Comparison of ENCODE assay signal across 9 mouse cellular contexts in the genomic region with DNA sequence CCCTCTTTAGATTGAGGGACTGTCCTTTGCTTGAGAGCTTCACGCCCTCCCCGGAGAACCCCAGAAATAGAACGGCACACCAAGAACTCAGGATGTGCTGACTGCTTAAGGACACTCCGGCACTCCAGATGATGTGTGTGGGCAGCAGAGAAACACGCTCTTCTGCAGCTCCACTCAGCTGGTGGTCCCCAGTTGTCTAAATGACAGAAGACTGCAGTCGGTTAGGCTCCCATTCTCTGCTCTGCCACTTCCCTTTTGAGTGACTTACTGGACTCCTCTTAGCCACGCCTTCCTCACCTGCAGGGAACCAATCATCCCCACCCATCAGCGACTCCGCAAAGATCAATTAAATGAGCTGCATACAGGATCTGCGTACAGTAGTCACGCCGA. TPM values are rescaled to one million over a fixed set of nuclear protein-coding genes. Genes with fewer than 3 reads are reported as not detected.
DNase-seq lines count a peak whose midpoint lies in the region; ATAC-seq and TF ChIP-seq lines count a peak whose summit lies in the region.
"Had no signal": no experiment of that assay in that cellular context is flagged by ENCODE, and none has a peak within 500 bp of the region (broad histone marks: within the 10 kb centered on the region; RNA-seq: fewer than 3 reads in every experiment).

No protein-coding gene starts in this region.

- no peak overlapping the region for H3K27ac ChIP-seq in embryonic facial prominence, embryonic 13.5 days
- H3K27ac ChIP-seq in intestine, postnatal 0 days (ENCODE audit: low read depth, low read length), result peak overlapping the region; percentile 78; the same call in 1 of the 2 replicates
- 0 out of 2 replicates have a peak overlapping the region, but pooled peaks have one; percentile 23 for H3K27ac ChIP-seq in olfactory bulb, adult 2 months (ENCODE audit: insufficient read depth, low read depth, low read length)

- WGBS in embryonic facial prominence, embryonic 13.5 days, result 30% methylated on average over 12 of the region's 12 CpGs
- WGBS in intestine, postnatal 0 days, result 24% methylated on average over 12 of the region's 12 CpGs
- WGBS in olfactory bulb, adult 2 months, result 30% methylated on average over 12 of the region's 12 CpGs

- DNase-seq in left cerebral cortex, adult 18-20 months (ENCODE audit: low spot score in 2 of 2), result peak; percentile 79 to 88
- DNase-seq in left cerebral cortex, postnatal 4 days, result no peak
- no peak for DNase-seq in thymus, postnatal 36 days
- DNase-seq in thymus, postnatal 25 days, result no peak
- no peak for DNase-seq in gastrocnemius, adult 8-10 months (ENCODE audit: low spot score in 2 of 2)
- DNase-seq: adrenal gland, postnatal 14 days had no signal

- intact Hi-C loops in left cerebral cortex, postnatal 4 days (cut with DNase I), result no loop called here

- TF ChIP-seq POLR2A in olfactory bulb, adult 2 months (IDR thresholded peaks at IDR 0.05; ENCODE audit: insufficient read depth, low read depth, low read length), result no peak

- H3K9ac ChIP-seq in embryonic facial prominence, embryonic 13.5 days, result no peak overlapping the region
- no peak overlapping the region for H3K9ac ChIP-seq in intestine, postnatal 0 days (ENCODE audit: low read depth, low read length)

- H3K4me2 ChIP-seq in embryonic facial prominence, embryonic 13.5 days, result peak overlapping the region; percentile 45
- peak overlapping the region; percentile 59 for H3K4me2 ChIP-seq in intestine, postnatal 0 days (replicated peaks; ENCODE audit: low read depth)

- ATAC-seq in embryonic facial prominence, embryonic 13.5 days (ENCODE audit: insufficient number of reproducible peaks, insufficient read depth, low FRiP score, low TSS enrichment, low read depth), result no peak
- peak; percentile 31; the same call in 1 of the 2 replicates for ATAC-seq in intestine, postnatal 0 days

- no peaks in the 10 kb centered on the region for H3K9me3 ChIP-seq in embryonic facial prominence, embryonic 13.5 days
- no peaks in the 10 kb centered on the region for H3K9me3 ChIP-seq in intestine, postnatal 0 days (ENCODE audit: control insufficient read depth)

- no peak overlapping the region for H3K4me3 ChIP-seq in embryonic facial prominence, embryonic 13.5 days
- H3K4me3 ChIP-seq in intestine, postnatal 0 days (ENCODE audit: low read depth, low read length), result peak overlapping the region; percentile 24; the same call in 1 of the 2 replicates
- no peak overlapping the region for H3K4me3 ChIP-seq in olfactory bulb, adult 2 months (ENCODE audit: insufficient read depth, low read depth, low read length)

- H3K27me3 ChIP-seq in embryonic facial prominence, embryonic 13.5 days, result no peaks in the 10 kb centered on the region
- H3K27me3 ChIP-seq in intestine, postnatal 0 days (replicated peaks; ENCODE audit: control insufficient read depth, insufficient read depth, low read length), result no peaks in the 10 kb centered on the region

- no peak for TF ChIP-seq CTCF in intestine, postnatal 0 days (IDR thresholded peaks at IDR 0.05; ENCODE audit: low read depth)
- TF ChIP-seq CTCF in olfactory bulb, adult 2 months (IDR thresholded peaks at IDR 0.05; ENCODE audit: insufficient read depth, low read depth, low read length), result no peak

- no peaks in the 10 kb centered on the region for H3K36me3 ChIP-seq in embryonic facial prominence, embryonic 13.5 days
- H3K36me3 ChIP-seq in intestine, postnatal 0 days (ENCODE audit: control insufficient read depth, insufficient read depth), result no peaks in the 10 kb centered on the region

- peaks cover 7% of the 10 kb centered on the region for H3K4me1 ChIP-seq in embryonic facial prominence, embryonic 13.5 days
- H3K4me1 ChIP-seq in intestine, postnatal 0 days (replicated peaks; ENCODE audit: control insufficient read depth, insufficient read depth, low read length), result peaks cover 18% of the 10 kb centered on the region
- H3K4me1 ChIP-seq in olfactory bulb, adult 2 months (ENCODE audit: control insufficient read depth, insufficient read depth, low read length), result peaks cover 11% of the 10 kb centered on the region

RNA-seq across cellular contexts. Expression of gene Ociad2, which starts 18.9 kb away (rescaled TPM):
- 100 to 1,000 TPM; 113 to 133 TPM for total RNA-seq in left cerebral cortex, adult 18-20 months (2021)
- total RNA-seq in left cerebral cortex, postnatal 4 days (2021), result 10 to 100 TPM; 26.0 to 30.7 TPM
- polyA plus RNA-seq in embryonic facial prominence, embryonic 13.5 days (2015; fragmentation: Nextera tagmentation; extraction: Ambion mirVana), result 10.6 and 12.9 TPM in 2 replicates
- polyA plus RNA-seq in intestine, postnatal 0 days (2015; fragmentation: Nextera tagmentation; extraction: Ambion mirVana), result 225 and 241 TPM in 2 replicates
- 451 TPM in 1 of 2 replicates, not detected in the other for polyA plus RNA-seq in olfactory bulb, adult 2 months (2012; ENCODE audit: insufficient read depth, insufficient read length, low replicate concordance, missing spikeins)
- total RNA-seq in gastrocnemius, adult 8-10 months (2022), result 10 to 100 TPM; 64.1 to 75.0 (median 65.4) TPM

RNA-seq across cellular contexts. Expression of gene Cwh43, which starts 46.1 kb away (rescaled TPM):
- total RNA-seq in left cerebral cortex, adult 18-20 months (2021), result 1 to 10 TPM; 1.3 to 2.1 TPM
- 1 to 10 TPM; 3.5 to 4.2 TPM for total RNA-seq in left cerebral cortex, postnatal 4 days (2021)
- polyA plus RNA-seq in embryonic facial prominence, embryonic 13.5 days (2015; fragmentation: Nextera tagmentation; extraction: Ambion mirVana), result 0.15 and 0.48 TPM in 2 replicates
- 0.34 and 0.84 TPM in 2 replicates for polyA plus RNA-seq in intestine, postnatal 0 days (2015; fragmentation: Nextera tagmentation; extraction: Ambion mirVana)
- polyA plus RNA-seq in olfactory bulb, adult 2 months (2012; ENCODE audit: insufficient read depth, insufficient read length, low replicate concordance, missing spikeins), result not detected in 2 replicates
- total RNA-seq in gastrocnemius, adult 8-10 months (2022), result not detected
- total RNA-seq: adrenal gland, postnatal 14 days had no signal

Comparison
In these comparisons a context has a peak if more than half of its experiments do, and no peak if none do; other contexts are left out.
1. DNase-seq: peak in left cerebral cortex, adult 18-20 months (2 of 2); none in left cerebral cortex, postnatal 4 days (single experiment), thymus, postnatal 36 days (0 of 2), thymus, postnatal 25 days (single experiment) and gastrocnemius, adult 8-10 months (0 of 2).